Mouse (Mus musculus) E14TG2a.4 (cell line): ENCODE measurements around the gene Usp35.

Experiments used
- H3K27me3 ChIP-seq: 2 replicates; pipeline ENCODE4 v1.6.1; 2014; ENCODE audit warnings: low read length, control low read depth; ENCODE audit not compliant: insufficient read depth
- H3K36me3 ChIP-seq: 2 replicates; pipeline ENCODE4 v1.6.1; 2014; ENCODE audit warnings: low read length, control low read depth; ENCODE audit not compliant: insufficient read depth
- H3K4me1 ChIP-seq: replicated peaks from 2 replicates; pipeline ENCODE4 v1.6.1; 2014; ENCODE audit warnings: low read depth, low read length, control low read depth
- H3K4me3 ChIP-seq: replicated peaks from 2 replicates; pipeline ENCODE4 v1.5.1; 2014; ENCODE audit warnings: mild to moderate bottlenecking, low read length
- H3K9me3 ChIP-seq: 2 replicates; pipeline ENCODE4 v1.6.1; 2014; ENCODE audit warnings: low read length, control low read depth
- CTCF ChIP-seq: conservative IDR thresholded peaks from 2 replicates; pipeline ENCODE4 v1.5.1; 2014; ENCODE audit warnings: low read length
- NANOG ChIP-seq: IDR thresholded peaks from 2 replicates; pipeline ENCODE4 v1.6.1; 2014; ENCODE audit warnings: borderline replicate concordance, low read length, mixed read lengths
- POU5F1 ChIP-seq: IDR thresholded peaks from 2 replicates; pipeline ENCODE4 v1.6.1; 2014; ENCODE audit warnings: low read length, borderline replicate concordance

Usp35 gene

GRCm38 (mm10) chr7:97330931-97331645 is 732 bp downstream of the Usp35 start:
- H3K4me1 ChIP-seq: peaks cover 56% of the 10 kb centered on the region
- H3K9me3 ChIP-seq: no peaks in the 10 kb centered on the region
- peak overlapping the region; percentile 90 for H3K4me3 ChIP-seq
- H3K27me3 ChIP-seq: peaks cover 24% of the 10 kb centered on the region
- H3K36me3 ChIP-seq: 0 out of 2 replicates have a peak, but pooled peaks cover 3% of the 10 kb centered on the region
- TF ChIP-seq POU5F1 (no peak), CTCF (no peak), NANOG (no peak)

- H3K4me3 ChIP-seq: no peak overlapping the region
- no peaks in the 10 kb centered on the region for H3K9me3 ChIP-seq
- H3K4me1 ChIP-seq: peaks cover 61% of the 10 kb centered on the region
- 0 out of 2 replicates have a peak, but pooled peaks cover 3% of the 10 kb centered on the region for H3K36me3 ChIP-seq
- H3K27me3 ChIP-seq: peaks cover 35% of the 10 kb centered on the region
- TF ChIP-seq NANOG (no peak), POU5F1 (no peak), CTCF (no peak)
Measured at GRCm38 (mm10) chr7:97329676-97330075, 2.1 kb downstream of the Usp35 start.

- Histone ChIP-seq H3K9me3 (no peaks in the 10 kb centered on the region), H3K4me3 (no peak overlapping the region), H3K27me3 (peaks cover 42% of the 10 kb centered on the region), H3K4me1 (peaks cover 58% of the 10 kb centered on the region), H3K36me3 (0 out of 2 replicates have a peak, but pooled peaks cover 3% of the 10 kb centered on the region)
- no peak for TF ChIP-seq NANOG
- TF ChIP-seq POU5F1: no peak
- TF ChIP-seq CTCF: no peak
Measured at GRCm38 (mm10) chr7:97328891-97329588, 2.8 kb downstream of the Usp35 start.

- Histone ChIP-seq H3K4me1 (peaks cover 46% of the 10 kb centered on the region), H3K27me3 (peaks cover 44% of the 10 kb centered on the region), H3K4me3 (no peak overlapping the region), H3K9me3 (no peaks in the 10 kb centered on the region), H3K36me3 (0 out of 2 replicates have a peak, but pooled peaks cover 3% of the 10 kb centered on the region)
- TF ChIP-seq POU5F1: no peak
- TF ChIP-seq NANOG: no peak
- no peak for TF ChIP-seq CTCF
Measured at GRCm38 (mm10) chr7:97327376-97327775, 4.4 kb downstream of the Usp35 start.

GRCm38 (mm10) chr7:97325156-97325985 is 6.4 kb downstream of the Usp35 start:
- peaks cover 11% of the 10 kb centered on the region; the same call in 1 of the 2 replicates for H3K36me3 ChIP-seq
- peaks cover 44% of the 10 kb centered on the region for H3K27me3 ChIP-seq
- peaks cover 38% of the 10 kb centered on the region for H3K4me1 ChIP-seq
- H3K9me3 ChIP-seq: no peaks in the 10 kb centered on the region
- peak overlapping the region; percentile 77 for H3K4me3 ChIP-seq
- TF ChIP-seq CTCF (no peak), POU5F1 (no peak), NANOG (no peak)

- H3K27me3 ChIP-seq: peaks cover 41% of the 10 kb centered on the region
- no peak overlapping the region for H3K4me3 ChIP-seq
- TF ChIP-seq CTCF (no peak), POU5F1 (no peak), NANOG (no peak)
- peaks cover 21% of the 10 kb centered on the region for H3K36me3 ChIP-seq
- peaks cover 29% of the 10 kb centered on the region for H3K4me1 ChIP-seq
- H3K9me3 ChIP-seq: no peaks in the 10 kb centered on the region
Measured at GRCm38 (mm10) chr7:97324342-97324741, 7.5 kb downstream of the Usp35 start.

- H3K9me3 ChIP-seq: no peaks in the 10 kb centered on the region
- H3K4me1 ChIP-seq: peaks cover 12% of the 10 kb centered on the region
- H3K36me3 ChIP-seq: peaks cover 53% of the 10 kb centered on the region
- TF ChIP-seq CTCF (no peak), POU5F1 (no peak), NANOG (no peak)
- H3K27me3 ChIP-seq: peaks cover 3% of the 10 kb centered on the region; the same call in 1 of the 2 replicates
- H3K4me3 ChIP-seq: no peak overlapping the region
Measured at GRCm38 (mm10) chr7:97317706-97318105, 14.1 kb downstream of the Usp35 start.

- TF ChIP-seq POU5F1: no peak
- Histone ChIP-seq H3K4me1 (0 out of 2 replicates have a peak, but pooled peaks cover 5% of the 10 kb centered on the region), H3K27me3 (peaks cover 3% of the 10 kb centered on the region; the same call in 1 of the 2 replicates), H3K36me3 (peaks cover 66% of the 10 kb centered on the region), H3K9me3 (no peaks in the 10 kb centered on the region), H3K4me3 (no peak overlapping the region)
Measured at GRCm38 (mm10) chr7:97315656-97316055, 16.2 kb downstream of the Usp35 start.
